Mouse (Mus musculus): Measurements from ENCODE around the gene Raet1e. TPM values are rescaled to one million over a fixed set of nuclear protein-coding genes. Genes with fewer than 3 reads are reported as not detected.
A peak's percentile ranks its signal among the peaks of the same experiment; 100 is the strongest.
"Not testable (repeated sequence)": the region's sequence is repeated elsewhere in the genome, so short reads cannot be mapped to it uniquely, and the experiment has no call there.

Raet1e gene
- total RNA-seq, 2 experiments from 2014 or later: 0.24 TPM; not detected in 1

DNA sequence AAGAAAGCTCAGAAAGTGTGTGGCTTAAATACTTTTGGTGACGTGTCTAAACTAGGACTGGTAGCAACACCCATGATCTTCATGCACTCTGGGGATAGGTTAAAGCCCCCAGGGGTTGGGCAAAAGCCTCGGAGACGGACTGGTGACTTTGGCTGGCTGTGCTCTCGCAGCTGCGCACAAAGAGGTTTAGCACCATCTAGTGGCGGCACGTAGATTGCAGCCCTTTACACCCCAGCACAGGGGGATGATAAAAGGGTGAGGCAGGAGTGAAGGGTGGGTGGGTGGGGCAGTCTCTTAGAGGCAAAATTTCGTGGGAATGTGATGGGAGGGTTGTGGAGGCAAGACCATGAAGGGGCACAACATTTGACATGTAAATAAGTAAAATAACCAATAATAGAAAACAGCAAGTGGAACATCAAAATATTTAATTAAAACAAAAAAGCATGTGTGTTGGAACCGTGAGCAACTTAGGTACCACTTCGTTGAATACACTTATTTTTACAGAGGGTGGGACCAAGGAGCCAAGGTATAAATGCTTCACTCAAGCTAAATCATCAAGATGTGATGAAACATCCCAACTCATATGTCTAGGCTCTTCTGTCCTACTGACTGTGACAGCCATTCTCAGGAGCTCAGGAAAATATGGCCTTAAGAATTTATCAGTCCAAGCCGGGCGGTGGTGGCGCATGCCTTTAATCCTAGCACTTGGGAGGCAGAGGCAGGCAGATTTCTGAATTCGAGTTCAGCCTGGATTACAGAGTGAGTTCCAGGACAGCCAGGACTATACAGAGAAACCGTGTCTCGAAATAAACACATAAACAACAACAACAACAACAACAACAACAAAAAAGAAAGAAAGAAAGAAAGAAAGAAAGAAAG lies 5.6 kb downstream of the Raet1e start:
- peak; percentile 75 to 85 for DNase-seq
- intact Hi-C loops (cut with DNase I): loop anchor here (2.0 to 5.0 kb wide), 2 partner anchors 23 to 782 kb away; no protein-coding TSS in a partner anchor

DNA sequence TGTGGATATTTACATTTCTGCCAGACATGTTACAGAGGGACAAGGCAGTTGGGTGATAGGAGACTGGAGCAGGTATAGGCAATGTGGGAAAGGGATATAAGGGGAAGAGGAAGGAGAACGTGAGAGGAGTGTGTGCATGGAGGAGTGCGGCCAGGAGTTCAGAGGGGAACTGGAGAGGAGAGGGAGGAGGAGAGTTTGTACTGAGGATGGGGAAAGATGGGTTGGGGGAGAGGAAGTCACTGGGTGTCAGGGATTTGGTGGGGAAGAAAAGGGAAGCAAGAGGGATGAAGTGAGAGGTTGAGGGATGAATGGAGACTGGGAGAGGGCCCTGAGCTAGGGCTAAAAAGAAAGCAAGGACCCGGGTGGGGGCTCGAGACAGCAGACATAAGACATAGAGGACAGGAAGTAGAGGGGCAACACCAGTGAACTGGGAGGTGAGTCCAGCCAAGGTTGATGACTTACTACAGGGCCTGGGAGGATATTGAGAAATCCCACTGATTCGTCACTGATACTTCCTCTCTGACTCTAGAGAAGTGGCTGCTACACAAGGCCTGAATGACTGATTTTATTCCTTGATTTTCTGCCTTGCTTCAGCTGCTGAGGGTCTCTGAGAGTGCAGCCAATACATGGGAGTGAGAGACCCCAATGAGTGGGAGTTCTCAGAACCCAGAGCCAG lies 7.1 kb downstream of the Raet1e start:
- intact Hi-C loops (cut with DNase I); DNase-seq: not testable (repeated sequence)

- intact Hi-C loops (cut with DNase I); DNase-seq: not testable (repeated sequence)
These were observed 7.7 kb downstream of the Raet1e start for GRCm38 (mm10) chr10:22166025-22166424.

- intact Hi-C loops (cut with DNase I); DNase-seq: not testable (repeated sequence)
These were observed 8.7 kb downstream of the Raet1e start for GRCm38 (mm10) chr10:22167061-22167460.

- intact Hi-C loops (cut with DNase I); DNase-seq: not testable (repeated sequence)
These were observed 10.7 kb downstream of the Raet1e start for GRCm38 (mm10) chr10:22169116-22169515.

DNA sequence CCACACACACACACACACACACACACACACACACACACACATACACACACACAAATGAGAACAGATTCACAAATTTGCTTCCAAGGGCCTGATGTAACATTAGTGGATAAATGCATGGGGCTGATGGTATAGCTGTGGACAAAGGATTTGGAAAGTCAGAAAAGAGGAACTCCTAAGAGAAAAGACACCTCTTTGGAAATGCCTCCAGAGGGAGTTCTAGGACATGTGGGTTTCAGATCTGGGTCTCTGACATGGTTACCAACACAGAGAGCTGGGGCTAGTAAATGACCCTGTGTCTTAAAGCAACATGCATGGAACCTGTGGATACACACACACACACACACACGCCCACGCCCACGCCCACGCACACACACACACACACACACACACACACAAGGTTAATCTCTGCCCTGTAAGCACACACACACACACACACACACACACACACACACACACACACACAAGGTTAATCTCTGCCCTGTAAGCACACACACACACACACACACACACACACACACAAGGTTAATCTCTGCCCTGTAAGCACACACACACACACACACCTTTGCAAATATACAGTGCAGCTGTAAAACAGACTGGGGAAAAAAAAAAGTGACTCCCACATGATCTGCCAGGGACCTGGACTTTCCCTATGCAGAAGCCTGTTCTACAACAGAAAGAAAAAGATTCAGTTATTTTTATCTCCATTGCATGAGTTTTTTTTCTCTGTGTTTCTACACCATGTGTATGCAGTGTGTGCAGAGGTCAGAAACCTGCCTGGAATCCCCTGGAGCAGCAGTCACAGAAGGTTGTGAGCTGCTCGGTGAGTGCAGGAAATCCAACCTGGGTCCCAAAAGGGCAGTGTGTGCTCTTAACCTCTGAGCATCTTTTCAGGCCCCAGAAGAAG lies 14.3 kb downstream of the Raet1e start:
- intact Hi-C loops (cut with DNase I); DNase-seq: not testable (repeated sequence)

- intact Hi-C loops (cut with DNase I); DNase-seq: not testable (repeated sequence)
These were observed 15.2 kb downstream of the Raet1e start for GRCm38 (mm10) chr10:22173335-22174189.

DNA sequence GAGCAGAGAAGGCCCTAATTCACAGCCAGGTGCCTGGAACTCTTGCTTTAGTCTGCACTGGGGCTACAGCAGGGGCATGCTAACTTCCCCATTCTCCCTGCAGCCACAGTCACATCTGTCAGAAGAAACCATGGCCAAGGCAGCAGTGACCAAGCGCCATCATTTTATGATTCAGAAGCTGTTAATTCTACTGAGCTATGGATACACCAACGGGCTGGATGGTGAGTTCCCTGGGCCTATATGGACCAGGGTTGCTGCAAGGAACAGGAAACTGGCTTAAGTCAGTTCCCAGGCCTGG lies 15.8 kb downstream of the Raet1e start:
- DNase-seq; intact Hi-C loops (cut with DNase I): not testable (repeated sequence)

DNA sequence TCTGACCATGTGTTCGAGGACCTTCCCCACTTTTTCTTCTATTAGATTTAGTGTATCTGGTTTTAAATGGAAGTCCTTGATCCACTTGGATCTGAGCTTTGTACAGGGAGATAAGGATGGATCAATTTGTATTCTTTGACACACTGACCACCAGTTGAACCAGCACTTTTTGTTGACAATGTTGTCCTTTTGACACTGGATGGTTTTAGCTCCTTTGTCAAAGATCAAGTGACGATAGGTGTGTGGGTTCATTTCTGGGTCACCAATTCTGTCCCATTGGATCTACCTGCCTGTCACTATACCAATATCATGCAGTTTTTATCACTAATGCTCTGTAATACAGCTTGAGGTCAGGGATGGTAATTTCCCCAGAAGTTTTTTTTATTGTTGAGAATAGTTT lies 18.1 kb downstream of the Raet1e start:
- intact Hi-C loops (cut with DNase I); DNase-seq: not testable (repeated sequence)

DNA sequence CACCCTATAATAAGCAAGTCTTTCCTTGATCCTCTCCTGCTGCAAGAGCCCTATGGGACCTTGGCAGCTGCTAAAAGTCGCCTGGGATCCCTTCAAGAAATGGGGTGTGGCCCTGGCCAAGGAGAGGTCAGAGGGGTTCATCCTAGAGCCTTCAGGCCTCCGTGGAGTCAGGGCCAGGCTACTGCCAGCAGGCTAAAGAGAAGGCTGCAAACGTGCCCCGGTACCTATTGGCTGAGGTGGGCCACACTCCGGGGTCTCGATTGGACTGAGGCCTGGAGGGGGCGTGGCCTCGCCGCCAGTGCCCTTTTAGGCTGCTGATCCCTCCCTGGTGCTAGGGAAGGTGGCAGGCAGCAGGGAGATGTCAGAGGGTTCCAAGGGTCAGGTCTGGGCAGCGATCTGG lies 32.7 kb downstream of the Raet1e start:
- intact Hi-C loops (cut with DNase I); DNase-seq: not testable (repeated sequence)

- intact Hi-C loops (cut with DNase I); DNase-seq: not testable (repeated sequence)
These were observed 43.0 kb downstream of the Raet1e start for GRCm38 (mm10) chr10:22201352-22201751.

DNA sequence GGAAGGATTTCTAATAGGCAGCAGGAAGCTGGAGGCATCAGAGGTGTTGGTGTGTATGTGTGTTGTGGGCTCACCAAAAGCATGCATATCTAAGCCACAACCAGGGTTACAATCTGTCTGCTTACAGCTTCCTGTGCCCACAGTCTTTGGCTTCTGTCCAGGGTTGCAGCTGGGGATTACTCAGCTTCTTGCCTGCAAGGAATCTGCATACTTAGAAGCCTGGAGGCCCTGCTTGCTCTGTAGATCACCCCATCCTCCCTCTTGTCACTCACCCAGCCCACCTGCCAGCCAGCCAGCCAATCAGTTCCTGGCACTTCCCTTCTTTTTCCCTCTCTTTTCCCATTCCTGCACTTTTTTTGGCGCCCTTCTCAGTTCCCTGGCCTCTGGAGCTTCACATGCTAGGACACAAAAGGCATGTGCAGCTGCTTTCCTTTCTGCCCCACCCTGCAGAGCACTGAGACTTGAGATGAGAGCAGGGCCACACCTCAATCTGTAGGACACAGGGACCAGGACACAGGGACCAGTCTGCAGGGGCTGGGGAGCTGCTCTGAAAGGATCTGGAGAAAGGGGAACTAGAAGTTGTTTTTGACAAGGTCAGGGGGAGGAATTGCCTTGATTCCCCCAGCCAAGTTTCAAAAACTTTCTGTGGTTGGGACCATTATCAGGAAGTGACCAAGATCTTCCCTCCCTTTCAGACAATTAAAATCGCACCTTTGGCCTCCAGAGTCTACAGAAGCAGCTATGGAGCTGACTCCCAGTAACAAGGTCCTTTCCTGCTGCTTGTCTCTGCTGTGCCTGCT lies 44.6 kb downstream of the Raet1e start:
- intact Hi-C loops (cut with DNase I); DNase-seq: not testable (repeated sequence)

GRCm38 (mm10) chr10:22206443-22206842 lies 48.1 kb downstream of the Raet1e start:
- intact Hi-C loops (cut with DNase I); DNase-seq: not testable (repeated sequence)

- peak; percentile 37 to 69 for DNase-seq
- intact Hi-C loops (cut with DNase I): not testable (repeated sequence)
These were observed 53.8 kb downstream of the Raet1e start for GRCm38 (mm10) chr10:22212012-22212696.

DNA sequence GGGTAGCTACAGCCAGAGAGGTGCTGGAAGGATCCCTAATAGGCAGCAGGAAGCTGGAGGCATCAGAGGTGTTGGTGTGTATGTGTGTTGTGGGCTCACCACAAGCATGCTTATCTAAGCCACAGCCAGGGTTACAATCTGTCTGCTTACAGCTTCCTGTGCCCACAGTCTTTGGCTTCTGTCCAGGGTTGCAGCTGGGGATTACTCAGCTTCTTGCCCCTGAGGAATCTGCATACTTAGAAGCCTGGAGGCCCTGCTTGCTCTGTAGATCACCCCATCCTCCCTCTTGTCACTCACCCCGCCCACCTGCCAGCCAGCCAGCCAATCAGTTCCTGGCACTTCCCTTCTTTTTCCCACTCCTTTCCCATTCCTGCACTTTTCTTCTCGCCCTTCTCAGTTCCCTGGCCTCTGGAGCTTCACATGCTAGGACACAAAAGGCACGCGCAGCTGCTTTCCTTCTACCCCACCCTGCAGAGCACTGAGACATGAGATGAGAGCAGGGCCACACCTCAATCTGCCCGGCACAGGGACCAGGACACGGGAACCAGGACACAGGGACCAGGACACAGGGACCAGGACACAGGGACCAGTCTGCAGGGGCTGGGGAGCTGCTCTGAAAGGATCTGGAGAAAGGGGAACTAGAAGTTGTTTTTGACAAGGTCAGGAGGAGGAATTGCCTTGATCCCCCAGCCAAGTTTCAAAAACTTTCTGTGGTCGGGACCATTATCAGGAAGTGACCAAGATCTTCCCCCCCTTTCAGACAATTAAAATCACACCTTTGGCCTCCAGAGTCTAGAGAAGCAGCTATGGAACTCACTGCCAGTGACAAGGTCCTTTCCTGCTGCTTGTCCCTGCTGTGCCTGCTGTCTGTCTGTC lies 65.3 kb downstream of the Raet1e start:
- intact Hi-C loops (cut with DNase I): not testable (repeated sequence)
- DNase-seq: peak in 1 of 2 experiments; percentile 9

DNA sequence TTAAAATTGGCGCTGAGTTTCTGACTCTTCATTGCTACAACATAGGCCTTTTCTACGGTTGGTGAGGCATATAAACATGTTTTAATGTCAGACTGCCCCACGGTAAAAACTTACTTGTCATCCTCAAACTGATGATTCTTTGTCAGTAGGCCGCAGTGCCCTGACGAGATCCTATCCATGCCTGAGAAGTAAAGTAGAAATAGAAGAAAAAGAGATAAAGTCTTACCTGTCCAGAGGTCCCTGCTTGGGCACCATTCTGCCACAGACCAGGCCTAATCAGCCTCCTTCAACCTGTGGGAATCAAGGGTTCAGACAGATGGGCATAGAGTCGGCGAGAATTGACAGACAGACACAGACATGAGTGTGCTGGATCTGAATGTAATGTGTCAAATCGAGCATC lies 106.7 kb downstream of the Raet1e start:
- intact Hi-C loops (cut with DNase I): no loop called here
- DNase-seq: no peak

Data from heart, postnatal 14 days (tissue).